Mouse (Mus musculus) spleen, postnatal 36 days (tissue): Measurements from ENCODE around the gene Hist1h3d.
A peak's percentile ranks its signal among the peaks of the same experiment; 100 is the strongest.
"Not testable (repeated sequence)": the region's sequence is repeated elsewhere in the genome, so short reads cannot be mapped to it uniquely, and the experiment has no call there.

Experiments
- DNase-seq, 2 experiments: peaks; one replicate each; pipeline ENCODE4 v3.0.0; 2022; ENCODE audit warnings: low spot score in 2 of 2, mixed read lengths in 1 of 2

The Hist1h3d gene

GRCm38 (mm10) chr13:23585029-23585441, 9.5 kb downstream of the Hist1h3d start:
- DNase-seq = peak; percentile 74 to 83

GRCm38 (mm10) chr13:23585442-23586098, 10.0 kb downstream of the Hist1h3d start:
- peak; percentile 76 to 86 for DNase-seq

GRCm38 (mm10) chr13:23586099-23586939, 10.8 kb downstream of the Hist1h3d start:
- DNase-seq = no peak

GRCm38 (mm10) chr13:23586940-23587225, 11.3 kb downstream of the Hist1h3d start:
- DNase-seq = no peak

GRCm38 (mm10) chr13:23591206-23591605, 15.6 kb downstream of the Hist1h3d start:
- no peak for DNase-seq

- not testable (repeated sequence) for DNase-seq
Observed at GRCm38 (mm10) chr13:23591886-23592285, 16.3 kb downstream of the Hist1h3d start.

GRCm38 (mm10) chr13:23592614-23593013, 17.1 kb downstream of the Hist1h3d start:
- no peak for DNase-seq

- no peak for DNase-seq
Observed at GRCm38 (mm10) chr13:23593051-23593770, 17.6 kb downstream of the Hist1h3d start.

- DNase-seq = no peak
Observed at GRCm38 (mm10) chr13:23595185-23595584, 19.6 kb downstream of the Hist1h3d start.

GRCm38 (mm10) chr13:23595622-23596372, 20.2 kb downstream of the Hist1h3d start:
- DNase-seq = peak; percentile 31 to 61

- DNase-seq = peak; percentile 64 to 77
Observed at GRCm38 (mm10) chr13:23597957-23598356, 22.4 kb downstream of the Hist1h3d start.

- no peak for DNase-seq
Observed at GRCm38 (mm10) chr13:23603182-23603699, 27.7 kb downstream of the Hist1h3d start.

GRCm38 (mm10) chr13:23604452-23604851, 28.9 kb downstream of the Hist1h3d start:
- no peak for DNase-seq

GRCm38 (mm10) chr13:23605052-23605451, 29.5 kb downstream of the Hist1h3d start:
- no peak for DNase-seq

- peak in 1 of 2 experiments; percentile 41 for DNase-seq
Observed at GRCm38 (mm10) chr13:23609209-23609608, 33.6 kb downstream of the Hist1h3d start.

- DNase-seq = no peak
Observed at GRCm38 (mm10) chr13:23609844-23610243, 34.3 kb downstream of the Hist1h3d start.

- DNase-seq = no peak
Observed at GRCm38 (mm10) chr13:23610393-23610792, 34.8 kb downstream of the Hist1h3d start.

GRCm38 (mm10) chr13:23611638-23612037, 36.1 kb downstream of the Hist1h3d start:
- DNase-seq = no peak

GRCm38 (mm10) chr13:23620056-23620732, 44.6 kb downstream of the Hist1h3d start:
- no peak for DNase-seq

GRCm38 (mm10) chr13:23620733-23621531, 45.4 kb downstream of the Hist1h3d start, which contains the start of gene Hist1h2be:
Gene Hist1h2be, minus strand, starts transcription at chr13:23621124.
- DNase-seq = peak; percentile 79 to 87
